8 mouse cellular contexts compared by ENCODE assay signal in the genomic region with DNA sequence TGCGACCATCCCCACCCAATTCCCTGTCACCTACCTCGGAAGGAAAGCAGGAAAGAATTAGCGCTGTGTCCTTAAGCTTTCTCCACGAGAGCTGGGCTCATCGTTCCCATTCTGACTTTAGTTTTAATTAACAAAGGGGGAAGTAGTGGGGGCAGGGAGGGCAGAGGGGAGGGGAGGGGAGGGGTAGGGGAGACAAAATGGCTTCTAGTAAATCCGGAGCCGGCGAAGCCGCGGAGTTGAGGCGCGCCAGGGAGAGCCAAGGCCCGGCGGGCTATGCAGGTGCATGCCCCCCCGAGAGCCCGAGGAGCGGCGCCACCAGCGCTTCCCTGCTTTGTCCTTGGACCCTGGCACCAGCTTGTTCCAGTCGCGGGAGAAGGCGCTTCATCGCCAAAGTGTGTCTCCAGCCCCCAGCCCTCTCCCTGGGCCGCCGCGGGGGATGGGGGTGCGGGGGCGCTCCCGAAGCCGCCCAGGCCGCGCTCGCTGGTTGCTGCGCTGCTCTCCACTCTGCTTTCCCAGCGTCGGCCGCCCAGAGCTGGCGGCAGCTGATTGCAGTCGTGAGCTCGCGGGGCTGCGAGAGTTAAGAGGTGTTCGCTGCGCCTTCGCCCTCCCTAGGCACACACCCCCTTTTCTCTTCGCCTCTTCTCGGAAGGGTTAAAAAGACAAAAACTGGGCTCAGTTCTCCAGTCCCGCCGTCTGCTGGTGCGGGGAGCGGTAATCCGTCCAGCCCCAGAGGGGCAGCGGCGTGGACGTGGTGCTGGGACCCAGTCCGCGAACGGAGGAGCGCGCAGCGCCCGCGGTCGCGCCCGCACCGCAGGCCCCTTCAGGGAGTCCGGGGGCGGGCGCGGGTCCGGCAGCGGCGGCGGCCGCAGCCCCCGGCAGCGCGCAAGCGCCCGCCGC. TPM values are rescaled to one million over a fixed set of nuclear protein-coding genes. Genes with fewer than 3 reads are reported as not detected.
DNase-seq lines count a peak whose midpoint lies in the region; ATAC-seq and TF ChIP-seq lines count a peak whose summit lies in the region.

No protein-coding gene starts in this region.

- peak overlapping the region; percentile 92 for H3K9ac ChIP-seq in forebrain, embryonic 11.5 days (ENCODE audit: low read length)
- peak overlapping the region; percentile 59 for H3K9ac ChIP-seq in intestine, embryonic 15.5 days
- H3K9ac ChIP-seq in lung, embryonic 16.5 days (ENCODE audit: low read length): peak overlapping the region; percentile 57

- TF ChIP-seq CTCF in layer of hippocampus, adult 2 months (conservative IDR thresholded peaks at IDR 0.05): no peak

- peak overlapping the region; percentile 100 for H3K27ac ChIP-seq in layer of hippocampus, adult 2 months
- H3K27ac ChIP-seq in forebrain, embryonic 11.5 days (ENCODE audit: low read depth, low read length): peak overlapping the region; percentile 70
- no peak overlapping the region for H3K27ac ChIP-seq in intestine, embryonic 15.5 days
- no peak overlapping the region for H3K27ac ChIP-seq in lung, embryonic 16.5 days (ENCODE audit: low read length)

- under 1% methylated on average over 75 of the region's 82 CpGs for WGBS in forebrain, embryonic 11.5 days
- WGBS in intestine, embryonic 15.5 days: 1% methylated on average over 81 of the region's 82 CpGs
- WGBS in lung, embryonic 16.5 days: under 1% methylated on average over 81 of the region's 82 CpGs

- ATAC-seq in forebrain, embryonic 11.5 days (replicated peaks; ENCODE audit: low FRiP score): peak; percentile 55
- ATAC-seq in intestine, embryonic 15.5 days: peak; percentile 51
- peak; percentile 64 for ATAC-seq in lung, embryonic 16.5 days (ENCODE audit: low read depth)
- no peak for ATAC-seq in inflammation-experienced regulatory T-cells, adult 6 months

- peak overlapping the region; percentile 73 for H3K4me3 ChIP-seq in layer of hippocampus, adult 2 months
- peak overlapping the region; percentile 81 for H3K4me3 ChIP-seq in forebrain, embryonic 11.5 days (ENCODE audit: low read depth, low read length)
- H3K4me3 ChIP-seq in intestine, embryonic 15.5 days (replicated peaks): peak overlapping the region; percentile 61
- H3K4me3 ChIP-seq in lung, embryonic 16.5 days (ENCODE audit: low read length): peak overlapping the region; percentile 56

- H3K36me3 ChIP-seq in forebrain, embryonic 11.5 days (ENCODE audit: control insufficient read depth, insufficient read depth, low read length): no peaks in the 10 kb centered on the region
- H3K36me3 ChIP-seq in intestine, embryonic 15.5 days: no peaks in the 10 kb centered on the region
- no peaks in the 10 kb centered on the region for H3K36me3 ChIP-seq in lung, embryonic 16.5 days (ENCODE audit: control insufficient read depth, insufficient read depth, low read length)

- DNase-seq in layer of hippocampus, adult 2 months (ENCODE audit: low spot score in 2 of 2): peak in 1 of 2 experiments; percentile 55
- DNase-seq in layer of hippocampus, adult 11-12 months (ENCODE audit: low spot score): no peak
- peak; percentile 81 for DNase-seq in brain, adult 2 months (ENCODE audit: low read depth, low spot score)
- DNase-seq in forebrain, embryonic 11.5 days (ENCODE audit: low spot score): peak; percentile 77
- DNase-seq in right cerebral cortex, adult 2 months (ENCODE audit: low spot score in 2 of 2): peak; percentile 56

- H3K27me3 ChIP-seq in forebrain, embryonic 11.5 days (ENCODE audit: control insufficient read depth, insufficient read depth, low read length): no peaks in the 10 kb centered on the region; the same call in 1 of the 2 replicates
- peaks cover 12% of the 10 kb centered on the region for H3K27me3 ChIP-seq in intestine, embryonic 15.5 days (replicated peaks)
- peaks cover 6% of the 10 kb centered on the region for H3K27me3 ChIP-seq in lung, embryonic 16.5 days (ENCODE audit: control insufficient read depth, insufficient read depth, low read depth, low read length)

- peaks cover 22% of the 10 kb centered on the region for H3K4me1 ChIP-seq in forebrain, embryonic 11.5 days (replicated peaks; ENCODE audit: control insufficient read depth, insufficient read depth, low read length)
- H3K4me1 ChIP-seq in intestine, embryonic 15.5 days (replicated peaks): peaks cover 21% of the 10 kb centered on the region
- H3K4me1 ChIP-seq in lung, embryonic 16.5 days (replicated peaks; ENCODE audit: control insufficient read depth, insufficient read depth, low read length): peaks cover 10% of the 10 kb centered on the region; the same call in 1 of the 2 replicates

- no peaks in the 10 kb centered on the region for H3K9me3 ChIP-seq in forebrain, embryonic 11.5 days (ENCODE audit: control insufficient read depth, low read length)
- no peaks in the 10 kb centered on the region for H3K9me3 ChIP-seq in intestine, embryonic 15.5 days
- no peaks in the 10 kb centered on the region for H3K9me3 ChIP-seq in lung, embryonic 16.5 days (ENCODE audit: control insufficient read depth, low read length)

- peak overlapping the region; percentile 97 for H3K4me2 ChIP-seq in forebrain, embryonic 11.5 days (ENCODE audit: low read depth, low read length, severe bottlenecking)
- peak overlapping the region; percentile 100 for H3K4me2 ChIP-seq in intestine, embryonic 15.5 days (replicated peaks)
- H3K4me2 ChIP-seq in lung, embryonic 16.5 days (ENCODE audit: low read depth, low read length): peak overlapping the region; percentile 100

RNA-seq across cellular contexts. Expression of a gene that starts 0.6 kb away (rescaled TPM):
- 10 to 100 TPM; 96.2 to 98.8 TPM for total RNA-seq in layer of hippocampus, adult 2 months (2021)
- polyA plus RNA-seq in forebrain, embryonic 11.5 days (2014; fragmentation: Nextera tagmentation; extraction: Ambion mirVana): 3.6 and 3.7 TPM in 2 replicates
- polyA plus RNA-seq in intestine, embryonic 15.5 days (2015; fragmentation: Nextera tagmentation; extraction: Ambion mirVana): 0.31 and 0.52 TPM in 2 replicates
- polyA plus RNA-seq in lung, embryonic 16.5 days (2015; fragmentation: Nextera tagmentation; extraction: Ambion mirVana): 0.19 and 0.45 TPM in 2 replicates
- under 1 TPM in 2 of 3 experiments, not detected in 1; 0.20 to 0.31 TPM for polyA plus RNA-seq in inflammation-experienced regulatory T-cells, adult 6 months (2017; shearing (Covaris generic))

Comparison
In these comparisons a context has a peak if more than half of its experiments do, and no peak if none do; other contexts are left out.
1. H3K27ac ChIP-seq: peak in layer of hippocampus, adult 2 months (single experiment) and forebrain, embryonic 11.5 days (single experiment); none in intestine, embryonic 15.5 days (single experiment) and lung, embryonic 16.5 days (single experiment).
2. Peak in every context shown above with its lines, with median percentiles within 50 percentile points of each other: H3K4me3 ChIP-seq, H3K4me2 ChIP-seq and H3K9ac ChIP-seq.